Mouse (Mus musculus) embryo, embryonic 10.5 days (tissue): ENCODE results near the gene E130114P18Rik.

Experiments
- DNase-seq: peaks from one replicate; pipeline ENCODE4 v3.0.0-alpha.2; 2015; ENCODE audit warnings: low spot score

E130114P18Rik gene

DNA sequence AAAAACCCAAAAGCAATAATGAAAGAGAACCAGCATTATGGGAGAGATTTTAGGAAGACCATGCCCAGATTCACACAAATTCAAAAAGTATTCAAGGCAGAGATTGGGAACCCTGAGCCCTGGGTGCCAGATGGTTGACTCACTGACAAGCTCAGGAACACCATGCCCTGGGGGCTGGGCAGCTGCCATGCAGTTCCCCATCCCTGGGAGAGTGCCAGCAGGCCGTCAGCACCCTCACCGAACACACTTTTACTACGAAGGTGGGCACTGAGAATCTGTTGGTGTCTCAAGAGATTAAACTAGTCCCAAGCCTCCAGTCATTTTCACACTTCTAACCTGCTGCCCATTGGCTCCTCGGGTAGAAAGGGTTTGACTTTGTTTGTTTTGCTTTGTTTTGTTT lies 175.3 kb downstream of the E130114P18Rik start:
- no peak for DNase-seq

- DNase-seq: peak; percentile 62
Measured at GRCm38 (mm10) chr4:97600875-97601835, 176.7 kb downstream of the E130114P18Rik start.

GRCm38 (mm10) chr4:97597443-97597842 lies 180.4 kb downstream of the E130114P18Rik start:
- DNase-seq: no peak

GRCm38 (mm10) chr4:97596348-97596747 lies 181.5 kb downstream of the E130114P18Rik start:
- no peak for DNase-seq

GRCm38 (mm10) chr4:97593869-97594268 lies 184.0 kb downstream of the E130114P18Rik start:
- no peak for DNase-seq

- DNase-seq: no peak
Measured at GRCm38 (mm10) chr4:97589790-97590189, 188.1 kb downstream of the E130114P18Rik start.

DNA sequence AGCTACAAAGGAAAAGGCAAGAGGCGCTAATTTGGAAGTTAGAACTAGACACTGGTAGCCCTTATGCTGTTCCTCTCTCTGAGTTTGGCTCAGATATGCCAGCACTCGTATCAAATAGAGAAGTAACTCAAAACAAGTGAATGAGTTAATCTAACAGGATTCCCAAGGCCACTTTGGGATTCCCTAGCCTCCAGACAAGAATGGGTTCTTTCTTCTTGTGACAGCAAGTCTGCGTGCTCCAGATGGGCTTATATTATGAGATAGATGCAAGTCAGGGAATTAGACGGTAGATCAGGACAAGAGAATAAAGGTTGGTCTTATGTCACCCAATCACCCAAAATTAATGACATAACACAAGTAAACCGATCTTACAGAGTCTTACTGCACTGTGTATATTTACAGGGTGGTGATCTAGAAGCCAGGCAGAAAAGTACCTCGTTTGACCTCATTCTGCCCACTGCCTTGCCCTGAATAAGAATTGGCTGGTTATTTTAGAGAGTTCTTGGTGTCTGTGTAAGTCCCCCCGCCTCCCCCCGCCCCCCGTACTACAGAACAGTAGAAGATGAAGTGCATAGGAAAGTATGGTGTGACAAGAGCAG lies 190.4 kb downstream of the E130114P18Rik start:
- DNase-seq: no peak

DNA sequence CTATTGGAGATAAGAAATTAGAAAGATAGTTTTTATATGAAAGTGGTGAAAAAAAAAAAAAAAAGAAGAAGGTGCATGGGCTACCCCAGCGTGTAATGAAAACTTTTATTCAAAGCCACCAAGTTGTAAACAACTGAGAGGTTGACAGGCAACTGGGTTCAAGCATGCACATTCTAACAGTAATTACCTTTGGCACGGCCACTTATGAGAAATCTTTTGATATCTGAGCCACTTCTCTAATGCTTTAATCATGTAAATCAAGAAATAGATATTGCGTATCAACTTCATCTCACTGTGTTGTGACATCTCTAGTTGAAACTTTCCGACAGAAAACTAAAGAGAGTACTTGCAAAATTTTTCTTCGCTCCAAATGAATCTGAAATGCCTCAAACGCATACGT lies 192.7 kb downstream of the E130114P18Rik start:
- DNase-seq: no peak

GRCm38 (mm10) chr4:97584445-97585130 lies 193.3 kb downstream of the E130114P18Rik start:
- no peak for DNase-seq

DNA sequence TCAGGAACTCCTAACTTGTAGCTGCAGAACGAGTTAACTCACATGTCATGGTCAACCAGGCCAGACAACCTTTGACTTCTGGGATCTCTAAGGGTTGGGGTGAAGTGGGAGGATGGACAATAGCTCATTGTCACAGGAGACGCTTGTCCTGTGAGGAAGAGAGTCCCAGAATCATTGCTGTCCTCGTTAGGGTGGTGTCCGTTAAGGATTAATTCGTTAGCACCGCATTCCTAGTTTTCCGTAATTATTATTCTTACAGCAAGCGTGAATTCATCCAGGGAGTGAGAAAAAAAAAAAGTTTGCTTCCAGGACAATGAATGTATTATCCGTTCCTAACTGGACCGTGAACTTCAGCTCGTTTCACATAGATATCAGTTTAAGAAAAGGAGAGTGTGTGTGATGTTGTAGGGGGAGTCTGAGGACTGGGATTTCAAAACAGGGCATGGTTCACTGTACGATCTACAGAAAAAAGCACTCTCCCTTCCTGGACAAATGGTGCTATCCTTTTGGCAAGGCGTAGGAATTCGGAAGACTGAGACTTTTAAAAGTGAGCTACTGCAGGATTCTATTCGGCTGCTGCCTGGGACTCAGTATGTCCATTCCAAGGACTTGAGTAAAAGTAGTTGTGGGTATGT lies 195.0 kb downstream of the E130114P18Rik start:
- peak; percentile 46 for DNase-seq

GRCm38 (mm10) chr4:97582064-97582415 lies 195.8 kb downstream of the E130114P18Rik start:
- DNase-seq: no peak

DNA sequence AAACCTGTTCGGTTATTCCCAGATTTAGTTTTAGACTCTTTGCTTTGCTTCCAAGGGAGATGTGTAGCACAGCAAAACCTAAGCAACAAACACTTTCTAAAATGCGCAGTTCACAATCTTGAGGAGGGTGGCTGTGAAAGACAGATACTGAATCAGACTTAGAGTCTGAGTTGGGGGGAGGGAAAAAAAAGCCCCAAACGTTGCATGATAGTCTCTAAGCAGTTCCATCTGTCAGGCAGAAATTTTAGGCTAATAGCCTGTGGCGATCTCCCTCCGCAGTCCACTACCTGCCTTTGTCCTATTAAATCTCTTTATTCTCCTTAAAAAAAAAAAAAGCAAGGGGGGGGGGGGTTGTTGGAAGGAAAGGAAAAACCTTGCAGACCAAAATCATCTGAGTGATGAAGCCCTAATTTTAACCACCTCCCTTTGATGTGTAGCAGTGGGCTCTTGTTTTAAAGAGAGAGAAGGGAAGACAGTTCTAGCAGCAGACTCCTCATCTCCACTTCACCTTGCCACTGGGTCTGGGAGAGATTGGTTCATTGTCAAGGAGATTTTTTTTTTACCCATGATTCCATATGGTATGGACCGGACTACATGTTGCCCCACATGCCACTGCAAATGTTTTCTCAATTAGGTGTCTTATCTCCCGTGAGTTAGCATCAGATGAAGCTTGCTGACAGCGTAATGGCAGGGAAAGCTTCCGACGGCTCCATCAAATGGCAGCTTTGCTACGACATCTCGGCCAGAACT lies 196.4 kb downstream of the E130114P18Rik start:
- peak; percentile 47 for DNase-seq

GRCm38 (mm10) chr4:97580906-97581305 lies 197.0 kb downstream of the E130114P18Rik start:
- DNase-seq: no peak

GRCm38 (mm10) chr4:97578571-97579165 lies 199.2 kb downstream of the E130114P18Rik start:
- DNase-seq: no peak

DNA sequence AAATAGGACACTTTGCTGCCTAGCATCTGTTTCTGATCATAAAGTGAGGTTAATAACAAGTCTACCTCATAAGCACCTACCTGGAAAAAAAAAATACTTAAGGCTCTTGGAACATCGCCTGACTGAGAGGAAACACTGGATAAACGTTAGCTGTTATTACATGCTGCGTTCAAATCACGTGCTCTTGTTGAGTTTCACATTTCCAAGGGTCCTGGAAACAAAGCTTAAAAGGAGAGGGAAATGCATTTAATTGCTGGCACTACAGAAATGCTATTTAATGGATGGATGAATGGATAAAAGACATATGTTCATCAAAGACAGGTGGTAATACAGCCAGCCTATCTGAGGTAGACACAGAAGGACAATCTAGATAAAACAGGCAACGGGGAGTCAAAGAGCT lies 200.4 kb downstream of the E130114P18Rik start:
- no peak for DNase-seq

DNA sequence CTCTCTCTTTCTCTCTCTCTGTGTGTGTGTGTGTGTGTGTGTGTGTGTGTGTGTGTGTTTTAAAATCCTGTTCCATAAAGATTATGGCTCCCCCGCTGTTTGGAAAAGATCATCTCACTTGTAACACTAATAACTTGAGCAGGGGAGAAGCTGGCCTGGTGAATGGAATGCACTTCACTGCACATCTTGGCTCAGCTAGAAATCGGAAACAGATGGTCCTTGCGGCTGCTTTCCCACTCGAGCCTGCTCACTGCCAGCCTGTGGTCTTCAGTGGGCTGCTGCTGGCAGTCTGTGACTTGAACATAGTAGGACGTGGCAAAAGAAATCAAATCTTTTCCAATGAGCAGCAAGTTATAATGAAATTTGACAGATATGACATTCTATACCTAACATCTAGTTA lies 202.4 kb downstream of the E130114P18Rik start:
- peak; percentile 69 for DNase-seq

DNA sequence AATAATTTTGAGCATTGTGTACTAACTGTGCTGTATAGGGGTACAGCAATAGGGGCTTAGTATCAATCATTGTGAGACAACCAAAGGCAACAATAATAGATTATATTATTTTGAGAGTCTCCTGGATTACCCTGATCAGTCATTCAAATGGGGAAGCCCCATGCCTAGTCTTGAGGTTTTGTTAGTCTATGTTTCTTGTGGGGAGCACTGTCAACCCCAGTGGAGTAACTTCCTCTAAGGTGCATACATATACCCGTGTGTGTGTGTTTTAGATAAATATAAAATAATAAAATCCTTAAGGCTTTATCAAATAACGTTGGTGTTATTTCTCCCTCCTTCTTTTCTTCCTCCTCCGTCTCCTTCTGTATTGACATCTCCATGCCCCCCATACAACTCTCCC lies 208.6 kb downstream of the E130114P18Rik start:
- no peak for DNase-seq

GRCm38 (mm10) chr4:97564656-97565055 lies 213.2 kb downstream of the E130114P18Rik start:
- peak; percentile 85 for DNase-seq

GRCm38 (mm10) chr4:97564199-97564598 lies 213.7 kb downstream of the E130114P18Rik start:
- DNase-seq: no peak

DNA sequence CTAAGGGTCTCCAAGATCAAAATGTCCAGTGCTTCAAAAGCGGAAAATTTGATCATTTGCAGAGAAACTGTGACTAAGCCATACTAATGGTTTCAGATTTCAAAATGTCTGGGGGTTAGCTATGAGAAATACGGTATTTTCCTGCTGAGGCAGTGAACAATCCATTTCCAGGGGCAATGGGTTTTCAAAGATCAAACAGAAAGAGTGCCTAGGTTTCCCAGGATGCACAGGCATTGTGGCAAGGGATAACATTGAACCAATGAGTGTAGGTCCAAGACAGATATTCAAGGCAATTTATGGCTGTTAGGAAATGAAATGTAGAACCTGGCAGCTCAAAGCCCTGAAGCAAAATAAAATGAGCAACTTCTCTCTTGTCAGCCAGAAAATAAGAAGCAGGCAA lies 220.3 kb downstream of the E130114P18Rik start:
- no peak for DNase-seq

DNA sequence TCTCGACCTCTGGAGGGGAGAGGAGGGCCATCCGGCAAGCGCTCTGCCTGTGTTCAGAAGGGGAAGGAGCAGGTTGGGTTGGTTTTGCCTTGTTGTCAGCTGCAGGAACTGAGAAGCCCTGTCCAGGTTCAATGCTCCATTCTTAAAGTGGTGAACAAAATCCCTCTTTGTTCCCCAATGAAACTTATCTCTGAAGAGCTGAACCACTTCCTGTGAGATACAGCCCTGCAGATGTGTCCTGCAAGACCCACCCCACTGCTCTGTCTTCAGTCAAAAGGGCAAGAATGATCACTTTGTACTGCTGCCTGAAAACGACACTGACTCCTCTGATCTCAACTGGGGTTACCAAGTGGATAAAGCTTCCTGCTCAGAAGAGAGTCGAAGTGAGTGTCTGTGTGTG lies 233.9 kb downstream of the E130114P18Rik start:
- peak; percentile 28 for DNase-seq
